ENCODE assay signal across 12 mouse cellular contexts in the genomic region with DNA sequence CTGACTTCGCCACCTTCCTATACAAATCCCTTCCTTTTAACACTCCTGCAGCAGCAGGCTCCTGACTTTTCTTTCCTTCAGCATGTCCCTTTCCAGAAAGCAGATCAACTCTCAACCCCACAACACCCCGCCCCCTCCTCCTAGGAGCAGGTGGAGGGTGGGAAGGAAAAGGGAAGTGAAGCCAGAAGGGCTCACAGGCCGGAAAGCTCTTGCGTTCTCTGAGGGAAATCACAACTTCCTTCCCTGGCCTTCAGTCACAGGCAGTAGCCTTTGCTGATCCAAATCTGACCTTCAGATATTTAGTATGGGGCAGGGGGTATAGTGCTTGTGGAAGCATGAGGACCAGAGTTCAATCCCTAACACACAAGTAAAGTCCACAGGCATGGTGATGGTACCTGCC. TPM values are rescaled to one million over a fixed set of nuclear protein-coding genes. Genes with fewer than 3 reads are reported as not detected.
A peak's percentile ranks its signal among the peaks of the same experiment; 100 is the strongest.
DNase-seq lines count a peak whose midpoint lies in the region; ATAC-seq and TF ChIP-seq lines count a peak whose summit lies in the region.
"Had no signal": no experiment of that assay in that cellular context is flagged by ENCODE, and none has a peak within 500 bp of the region (broad histone marks: within the 10 kb centered on the region; RNA-seq: fewer than 3 reads in every experiment).

No protein-coding gene starts in this region.

- no peaks in the 10 kb centered on the region for H3K79me2 ChIP-seq in heart, adult 2 months (replicated peaks; ENCODE audit: control insufficient read depth, insufficient read depth, low read length)

- H3K4me3 ChIP-seq in heart, adult 2 months: no peak overlapping the region
- no peak overlapping the region for H3K4me3 ChIP-seq in brown adipose tissue, adult 24 weeks (ENCODE audit: insufficient read depth, low read depth, low read length)
- H3K4me3 ChIP-seq in embryonic facial prominence, embryonic 10.5 days: no peak overlapping the region
- H3K4me3 ChIP-seq: erythroblast, embryonic 14.5 days had no signal

- intact Hi-C loops in heart, adult 2 months (cut with DNase I): no loop called here
- intact Hi-C loops in heart, postnatal 25 days (cut with DNase I): no loop called here

- no peak overlapping the region for H3K27ac ChIP-seq in heart, adult 2 months
- H3K27ac ChIP-seq in brown adipose tissue, adult 24 weeks (replicated peaks; ENCODE audit: low read depth, low read length): peak overlapping the region; percentile 64
- no peak overlapping the region for H3K27ac ChIP-seq in embryonic facial prominence, embryonic 10.5 days (replicated peaks)
- H3K27ac ChIP-seq: hindbrain, embryonic 14.5 days had no signal

- no peaks in the 10 kb centered on the region for H3K9me3 ChIP-seq in embryonic facial prominence, embryonic 10.5 days

- TF ChIP-seq POLR2A in heart, adult 2 months (IDR thresholded peaks at IDR 0.05; ENCODE audit: insufficient read depth, low read depth, low read length): no peak

- peaks cover 8% of the 10 kb centered on the region for H3K4me1 ChIP-seq in heart, adult 2 months (ENCODE audit: control insufficient read depth, insufficient read depth, low read length)
- H3K4me1 ChIP-seq in brown adipose tissue, adult 24 weeks (ENCODE audit: control insufficient read depth, insufficient read depth, insufficient read length, low read length): peaks cover 15% of the 10 kb centered on the region
- peaks cover 49% of the 10 kb centered on the region for H3K4me1 ChIP-seq in embryonic facial prominence, embryonic 10.5 days

- 56% methylated on average over 4 of the region's 4 CpGs for WGBS in heart, adult 2 months
- 77% methylated on average over 4 of the region's 4 CpGs for WGBS in embryonic facial prominence, embryonic 10.5 days

- H3K9ac ChIP-seq in heart, adult 2 months (ENCODE audit: low read depth, low read length): no peak overlapping the region

- no peak for TF ChIP-seq CTCF in heart, adult 2 months (IDR thresholded peaks at IDR 0.05)

- peak; percentile 26 to 51 for DNase-seq in heart, adult 2 months
- no peak for DNase-seq in heart, postnatal 25 days (ENCODE audit: low spot score)
- peak; percentile 55 for DNase-seq in A20 (ENCODE audit: low read depth, low spot score)
- no peak for DNase-seq in right cerebral cortex, postnatal 36 days (ENCODE audit: low spot score in 2 of 2)
- no peak for DNase-seq in embryonic facial prominence, embryonic 10.5 days (ENCODE audit: low spot score)
- DNase-seq in cerebellum, postnatal 25 days: no peak
- DNase-seq: cerebellum, adult 9-10 months; right cerebral cortex, adult 18-20 months had no signal

- peak; percentile 47 to 70 for ATAC-seq in hematopoietic stem cell, adult 5-6 weeks (replicated peaks in 1 of 2; ENCODE audit: insufficient read depth in 1 of 2, low FRiP score in 2 of 2, low TSS enrichment in 1 of 2, low read depth in 1 of 2, poor library complexity in 2 of 2, severe bottlenecking in 2 of 2)

- TF ChIP-seq EP300 in heart, adult 2 months (IDR thresholded peaks at IDR 0.05; ENCODE audit: insufficient read depth, low read depth, low read length): no peak

- no peaks in the 10 kb centered on the region for H3K36me3 ChIP-seq in heart, adult 2 months (ENCODE audit: control insufficient read depth, insufficient read depth, low read length)
- no peaks in the 10 kb centered on the region for H3K36me3 ChIP-seq in embryonic facial prominence, embryonic 10.5 days (replicated peaks)

- H3K27me3 ChIP-seq in heart, adult 2 months (ENCODE audit: control insufficient read depth, insufficient read depth, low read length): 0 out of 2 replicates have a peak, but pooled peaks cover 1% of the 10 kb centered on the region
- H3K27me3 ChIP-seq in embryonic facial prominence, embryonic 10.5 days (replicated peaks; ENCODE audit: low read depth, poor library complexity, severe bottlenecking): peaks cover 44% of the 10 kb centered on the region

RNA-seq across cellular contexts. Expression of a gene that starts 0.9 kb away (rescaled TPM):
- 1 to 10 TPM; 1.1 to 1.7 TPM for total RNA-seq in heart, adult 2 months (2021)
- polyA plus RNA-seq in heart, adult 2 months (2012; rRNA removed): 1.2 and 1.5 TPM in 2 replicates
- 1 to 10 TPM; 1.2 to 1.3 TPM for total RNA-seq in heart, postnatal 25 days (2021)
- 4.6 and 9.2 TPM in 2 replicates for polyA plus RNA-seq in brown adipose tissue, adult 24 weeks (2012; ENCODE audit: insufficient read depth, insufficient read length, missing spikeins)
- 1.3 TPM in 1 of 2 replicates, not detected in the other for total RNA-seq in hematopoietic stem cell, adult 5-6 weeks (2017)
- 0.15 and 0.37 TPM in 2 replicates for polyA plus RNA-seq in embryonic facial prominence, embryonic 10.5 days (2016; fragmentation: Nextera tagmentation; extraction: Ambion mirVana)
- polyA plus RNA-seq: erythroblast, embryonic 14.5 days had no signal

Comparison
In these comparisons a context has a peak if more than half of its experiments do, and no peak if none do; other contexts are left out.
1. DNase-seq: peak in heart, adult 2 months (2 of 2) and A20 (single experiment); none in heart, postnatal 25 days (single experiment), right cerebral cortex, postnatal 36 days (0 of 2), embryonic facial prominence, embryonic 10.5 days (single experiment) and cerebellum, postnatal 25 days (0 of 2).